Mouse (Mus musculus): ENCODE data around the gene Prame. TPM values are rescaled to one million over a fixed set of nuclear protein-coding genes. Genes with fewer than 3 reads are reported as not detected.
"Not testable (repeated sequence)": the region's sequence is repeated elsewhere in the genome, so short reads cannot be mapped to it uniquely, and the experiment has no call there.

Prame gene
- polyA plus RNA-seq, 1 experiment from 2014 or later: not detected

GRCm38 (mm10) chrX:135564934-135565333, 62.6 kb downstream of the Prame start:
- H3K4me1 ChIP-seq (ENCODE audit: insufficient read depth, low read length); H3K36me3 ChIP-seq (ENCODE audit: insufficient read depth, low read length); ATAC-seq (ENCODE audit: low FRiP score, low TSS enrichment); H3K9ac ChIP-seq (replicated peaks; ENCODE audit: low read length); H3K27ac ChIP-seq (ENCODE audit: low read length); H3K9me3 ChIP-seq (ENCODE audit: low read length); H3K4me2 ChIP-seq (replicated peaks; ENCODE audit: low read depth, low read length); H3K4me3 ChIP-seq (ENCODE audit: low read length); H3K27me3 ChIP-seq (ENCODE audit: insufficient read depth, low read length): not testable (repeated sequence)
- WGBS: 57% methylated on average over 4 of the region's 4 CpGs

Other genes starting within 250 kb of the Prame start
- gene Gm7903, start 193.9 kb downstream of the Prame start, polyA plus RNA-seq (2015; fragmentation: Nextera tagmentation; extraction: Ambion mirVana): not detected in 2 replicates
- gene AV320801, start 133.1 kb downstream of the Prame start, polyA plus RNA-seq (2015; fragmentation: Nextera tagmentation; extraction: Ambion mirVana): not detected in 2 replicates
- gene Nxf7, start 28.9 kb downstream of the Prame start, polyA plus RNA-seq (2015; fragmentation: Nextera tagmentation; extraction: Ambion mirVana): not detected in 2 replicates
- not detected in 2 replicates for gene Tcp11x2, start 66.1 kb upstream of the Prame start, polyA plus RNA-seq (2015; fragmentation: Nextera tagmentation; extraction: Ambion mirVana)
- gene Tmsb15a, start 97.6 kb upstream of the Prame start, polyA plus RNA-seq (2015; fragmentation: Nextera tagmentation; extraction: Ambion mirVana): not detected in 2 replicates
- 9.9 and 10.2 TPM in 2 replicates for gene Armcx5, start 115.0 kb upstream of the Prame start, polyA plus RNA-seq (2015; fragmentation: Nextera tagmentation; extraction: Ambion mirVana)
- gene Gprasp1, start 115.0 kb upstream of the Prame start, polyA plus RNA-seq (2015; fragmentation: Nextera tagmentation; extraction: Ambion mirVana): 46.2 and 48.0 TPM in 2 replicates
- 53.8 and 55.5 TPM in 2 replicates for gene Bhlhb9, start 169.9 kb upstream of the Prame start, polyA plus RNA-seq (2015; fragmentation: Nextera tagmentation; extraction: Ambion mirVana)
- 24.6 and 26.3 TPM in 2 replicates for gene Gprasp2, start 211.3 kb upstream of the Prame start, polyA plus RNA-seq (2015; fragmentation: Nextera tagmentation; extraction: Ambion mirVana)

Measured in kidney, embryonic 16.5 days (tissue).